Mouse (Mus musculus): ENCODE measurements at regions not wholly inside any gene's neighbourhood (a gene's known extent, or its start where the extent isn't known, plus 50 kb on each side); places are given as distances from the start of the nearest gene placed in this dataset.

GRCm38 (mm10) chrX:12889482-12889808 is 127.6 kb upstream of the Med14 start:
- TF ChIP-seq CTCF (conservative IDR thresholded peaks at IDR 0.05; ENCODE audit: low read length): no peak
- no peak for TF ChIP-seq NANOG (IDR thresholded peaks at IDR 0.05; ENCODE audit: borderline replicate concordance, low read length)
- no peak for TF ChIP-seq POU5F1 (IDR thresholded peaks at IDR 0.05; ENCODE audit: borderline replicate concordance, low read length)

All from E14TG2a.4 (cell line).